Mouse (Mus musculus) ES-E14 (cell line): ENCODE data around the gene Cep170. TPM values are rescaled to one million over a fixed set of nuclear protein-coding genes. Genes with fewer than 3 reads are reported as not detected.

ENCODE experiments used
- DNase-seq: peaks from one replicate; pipeline ENCODE4 v3.0.0-alpha.2; 2013; ENCODE audit warnings: low read depth, low spot score
- H3K27ac ChIP-seq: 2 replicates; pipeline ENCODE4 v1.5.1; 2012; ENCODE audit warnings: low read depth, mild to moderate bottlenecking, low read length, moderate library complexity, mixed read lengths; ENCODE audit not compliant: poor library complexity, insufficient read depth, severe bottlenecking
- H3K36me3 ChIP-seq: 2 replicates; pipeline ENCODE4 v1.6.1; 2012; ENCODE audit warnings: mild to moderate bottlenecking, low read length, moderate library complexity, mixed read lengths; ENCODE audit not compliant: control insufficient read depth, poor library complexity, insufficient read depth, severe bottlenecking
- H3K4me1 ChIP-seq, 2 experiments: fragments of 150-350 bp in 1 of 2; sonication (generic) in 1 of 2; 2 replicates each; pipeline ENCODE4 v1.6.1; 2012; ENCODE audit warnings: low read length in 2 of 2, mild to moderate bottlenecking in 1 of 2, mixed read lengths in 1 of 2; ENCODE audit not compliant: control insufficient read depth in 2 of 2, insufficient read depth in 2 of 2, poor library complexity in 1 of 2
- H3K4me3 ChIP-seq, 2 experiments: fragments of 150-350 bp in 1 of 2; sonication (generic) in 1 of 2; 2 replicates each; pipeline ENCODE4 v1.5.1; 2012; ENCODE audit warnings: low read length in 2 of 2, low read depth in 1 of 2, mild to moderate bottlenecking in 1 of 2, mixed read lengths in 1 of 2; ENCODE audit not compliant: insufficient read depth in 1 of 2, poor library complexity in 1 of 2, severe bottlenecking in 1 of 2
- H3K9ac ChIP-seq: 2 replicates; pipeline ENCODE4 v1.6.1; 2012; ENCODE audit warnings: low read depth, mild to moderate bottlenecking, low read length, mixed read lengths; ENCODE audit not compliant: poor library complexity, insufficient read depth, severe bottlenecking
- H3K9me3 ChIP-seq: fragments of 150-350 bp; sonication (generic); 2 replicates; pipeline ENCODE4 v1.6.1; 2012; ENCODE audit warnings: low read depth, mild to moderate bottlenecking, low read length; ENCODE audit not compliant: control insufficient read depth, insufficient read depth
- CHD2 ChIP-seq: IDR thresholded peaks from 2 replicates; pipeline ENCODE4 v1.6.1; 2014; ENCODE audit warnings: mild to moderate bottlenecking, low read depth, low read length, inconsistent platforms
- HCFC1 ChIP-seq: IDR thresholded peaks from 2 replicates; pipeline ENCODE4 v1.6.1; 2012; ENCODE audit warnings: low read length, inconsistent platforms, borderline replicate concordance; ENCODE audit not compliant: insufficient read depth
- MAFK ChIP-seq: IDR thresholded peaks from 2 replicates; pipeline ENCODE4 v1.6.1; 2014; ENCODE audit warnings: mild to moderate bottlenecking, low read depth, low read length, inconsistent platforms; ENCODE audit not compliant: insufficient read depth
- ZC3H11A ChIP-seq: IDR thresholded peaks from 2 replicates; pipeline ENCODE4 v1.6.1; 2012; ENCODE audit warnings: low read depth, mild to moderate bottlenecking, inconsistent platforms, low read length, borderline replicate concordance
- ZNF384 ChIP-seq: IDR thresholded peaks from 2 replicates; pipeline ENCODE4 v1.6.1; 2012; ENCODE audit warnings: low read depth, low read length, inconsistent platforms
- in situ Hi-C, 2 experiments: fragments of 600-800 bp; cut with MboI; formaldehyde crosslinking; loops; one replicate each; pipeline ENCODE4 v1.15.1; 2025; ENCODE audit warnings: low sequenced_read_pairs in 2 of 2, inconsistent platforms in 1 of 2; ENCODE audit not compliant: unreplicated experiment in 2 of 2
- total RNA-seq: library from RNA; depleted of rRNA; stranded (reverse); fragments of 300-350 nt; gene quantifications from 2 replicates; pipeline ENCODE4 v1.2.3, GENCODE M21; 2012

Gene Cep170
- total RNA-seq, 1 experiment = 20.8 TPM

DNA sequence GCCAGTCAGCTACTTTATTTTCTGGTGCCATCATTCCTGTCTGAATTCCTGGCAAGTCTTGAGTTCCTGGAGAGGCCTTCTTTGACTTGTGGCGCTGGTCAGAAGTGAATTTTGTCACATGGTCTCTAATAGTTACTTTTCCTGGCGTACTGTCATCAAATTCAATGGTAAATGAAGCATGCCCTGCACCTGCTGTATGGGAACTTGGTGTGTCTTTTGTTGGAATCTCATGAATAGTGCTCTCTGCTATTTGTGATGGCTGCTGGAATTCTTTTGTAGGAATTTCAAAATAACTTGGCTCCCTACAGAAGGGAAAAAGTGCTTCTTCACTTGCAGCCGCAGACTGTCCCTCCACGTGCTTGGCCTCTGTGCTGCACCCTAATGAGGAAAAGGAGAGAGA is 39.3 kb downstream of the Cep170 start:
- in situ Hi-C loops = no loop called here
- Histone ChIP-seq H3K9ac (no peak overlapping the region), H3K4me3 (no peak overlapping the region), H3K4me1 (no peaks in the 10 kb centered on the region), H3K9me3 (no peaks in the 10 kb centered on the region), H3K36me3 (peaks cover 3% of the 10 kb centered on the region; the same call in 1 of the 2 replicates), H3K27ac (no peak overlapping the region)
- no peak for TF ChIP-seq HCFC1
- no peak for DNase-seq

- in situ Hi-C loops = no loop called here
- Histone ChIP-seq H3K4me1 (no peaks in the 10 kb centered on the region), H3K9me3 (no peaks in the 10 kb centered on the region), H3K4me3 (no peak overlapping the region), H3K27ac (no peak overlapping the region), H3K9ac (no peak overlapping the region), H3K36me3 (no peaks in the 10 kb centered on the region)
- DNase-seq = no peak
- TF ChIP-seq HCFC1 = no peak
- TF ChIP-seq CHD2 = no peak
These were observed 51.6 kb downstream of the Cep170 start for GRCm38 (mm10) chr1:176762295-176762694.

DNA sequence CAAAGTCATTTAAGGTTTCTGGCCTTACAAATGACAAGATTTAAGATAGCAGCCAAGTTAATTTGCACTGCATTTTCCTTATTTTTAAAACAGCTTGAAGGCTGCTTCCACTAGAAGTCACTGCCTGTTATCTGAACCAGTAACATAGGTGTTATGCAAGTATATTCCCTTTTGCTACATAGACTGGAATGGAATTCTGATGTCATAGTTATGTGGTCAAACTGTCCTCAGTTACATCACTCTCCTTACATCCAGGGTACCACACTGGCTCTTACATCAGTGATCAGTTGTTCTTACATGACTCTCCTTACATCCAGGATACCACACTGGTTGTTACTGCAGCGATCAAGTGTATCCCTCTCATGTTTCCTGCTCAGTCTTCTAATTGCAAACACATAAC is 53.2 kb downstream of the Cep170 start:
- no peak for DNase-seq
- Histone ChIP-seq H3K9ac (no peak overlapping the region), H3K4me1 (no peaks in the 10 kb centered on the region), H3K4me3 (no peak overlapping the region), H3K27ac (no peak overlapping the region), H3K36me3 (peaks cover 4% of the 10 kb centered on the region; the same call in 1 of the 2 replicates), H3K9me3 (no peaks in the 10 kb centered on the region)
- no peak for TF ChIP-seq HCFC1
- TF ChIP-seq ZC3H11A = no peak
- TF ChIP-seq CHD2 = no peak
- TF ChIP-seq MAFK = no peak
- TF ChIP-seq ZNF384 = no peak
- in situ Hi-C loops = no loop called here

DNA sequence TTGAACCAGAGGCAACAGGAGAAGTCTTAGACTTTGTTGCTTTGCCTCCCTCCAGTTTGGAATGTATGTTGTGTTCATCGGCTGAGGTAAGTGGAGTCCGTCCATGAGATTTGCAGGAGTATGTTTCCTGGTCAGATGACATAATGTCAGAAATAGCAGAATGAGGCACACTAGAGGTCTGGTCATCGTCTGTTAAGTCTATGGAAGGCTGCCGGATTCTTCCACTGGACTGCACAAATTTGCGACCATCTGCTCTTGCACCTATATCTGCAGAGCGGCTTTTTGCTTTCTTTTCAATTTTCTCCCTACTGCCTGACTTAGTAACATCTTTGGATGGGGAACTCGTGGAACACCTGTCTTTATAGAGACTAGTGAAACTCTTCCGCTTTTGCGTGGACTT is 58.3 kb downstream of the Cep170 start:
- Histone ChIP-seq H3K4me1 (no peaks in the 10 kb centered on the region), H3K9ac (no peak overlapping the region), H3K4me3 (no peak overlapping the region), H3K36me3 (peaks cover 7% of the 10 kb centered on the region), H3K9me3 (no peaks in the 10 kb centered on the region), H3K27ac (no peak overlapping the region)
- DNase-seq = no peak
- no peak for TF ChIP-seq MAFK
- no peak for TF ChIP-seq ZC3H11A
- TF ChIP-seq CHD2 = no peak
- TF ChIP-seq HCFC1 = no peak
- no peak for TF ChIP-seq ZNF384
- in situ Hi-C loops = no loop called here

DNA sequence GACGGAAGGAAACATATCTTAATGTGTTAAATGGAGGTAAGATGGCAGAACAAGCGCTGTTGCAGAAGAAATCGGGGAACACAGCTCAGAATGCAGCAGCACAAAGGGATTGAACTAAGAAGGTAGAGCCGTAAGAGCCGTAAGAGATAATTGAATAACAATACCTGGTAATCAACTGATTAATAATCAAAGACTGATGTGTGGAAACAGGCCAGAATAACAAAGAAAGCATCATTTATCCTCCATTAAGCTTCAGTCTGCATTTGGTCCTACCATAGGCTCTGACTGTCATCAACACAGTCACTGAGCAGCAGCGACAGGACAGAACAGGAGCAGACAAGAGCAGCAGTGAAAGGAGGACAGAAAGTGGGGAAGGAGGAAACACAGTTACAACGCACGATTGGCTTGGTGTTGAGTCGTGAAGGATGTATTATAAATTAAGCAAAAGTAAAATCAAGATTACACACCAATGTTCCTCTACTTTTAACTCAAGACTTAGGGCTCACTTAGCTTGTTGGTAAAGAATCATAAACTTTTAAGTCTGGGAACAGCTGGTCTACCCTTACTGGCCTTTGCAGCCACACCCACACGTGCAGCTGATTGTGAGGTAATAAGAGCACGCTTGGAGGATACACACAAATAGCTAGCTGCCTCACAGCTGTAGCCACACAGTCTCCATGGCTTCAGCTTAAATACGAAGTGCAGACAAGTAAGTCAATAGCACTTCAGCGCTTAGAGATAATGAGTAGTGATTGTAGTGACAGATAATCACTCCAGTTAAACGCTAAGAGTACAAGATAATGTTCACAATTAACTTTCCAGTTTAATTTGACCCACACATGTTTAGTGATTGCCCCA is 59.8 kb downstream of the Cep170 start:
- in situ Hi-C loops = no loop called here
- Histone ChIP-seq H3K9me3 (no peaks in the 10 kb centered on the region), H3K27ac (no peak overlapping the region), H3K9ac (no peak overlapping the region), H3K4me1 (no peaks in the 10 kb centered on the region), H3K4me3 (no peak overlapping the region), H3K36me3 (peaks cover 7% of the 10 kb centered on the region)
- no peak for DNase-seq
- TF ChIP-seq MAFK = no peak
- no peak for TF ChIP-seq HCFC1
- no peak for TF ChIP-seq ZNF384
- TF ChIP-seq ZC3H11A = no peak
- TF ChIP-seq CHD2 = no peak
